Mouse (Mus musculus): ENCODE measurements around the gene AC134908.4. TPM values are rescaled to one million over a fixed set of nuclear protein-coding genes. Genes with fewer than 3 reads are reported as not detected.

AC134908.4 gene
- polyA plus RNA-seq (2015; fragmentation: Nextera tagmentation; extraction: Ambion mirVana): 0.26 and 0.54 TPM in 2 replicates

GRCm38 (mm10) chr17:25795609-25796092 is at the start of gene AC134908.4:
TSS of gene AC134908.4 (minus strand) at chr17:25795659.
- H3K4me1 ChIP-seq (ENCODE audit: control insufficient read depth, insufficient read depth, low read length): peaks cover 31% of the 10 kb centered on the region
- 32% methylated on average over 6 of the region's 6 CpGs for WGBS
- H3K27ac ChIP-seq (ENCODE audit: low read length): no peak within 1 kb of the TSS; the same call in 1 of the 2 replicates
- no peaks in the 10 kb centered on the region for H3K36me3 ChIP-seq (ENCODE audit: control insufficient read depth, insufficient read depth)
- no peaks in the 10 kb centered on the region for H3K9me3 ChIP-seq (replicated peaks; ENCODE audit: control insufficient read depth, low read length)
- H3K4me2 ChIP-seq (ENCODE audit: low read depth, low read length): peak within 1 kb of the TSS; percentile 93
- peak within 1 kb of the TSS; percentile 84 for H3K9ac ChIP-seq (ENCODE audit: low read length)
- peak within 1 kb of the TSS; percentile 92 for H3K4me3 ChIP-seq (ENCODE audit: low read length)
- ATAC-seq (replicated peaks; ENCODE audit: extremely low read depth, insufficient read depth, low FRiP score): no peak
- no peaks in the 10 kb centered on the region for H3K27me3 ChIP-seq (ENCODE audit: control insufficient read depth, insufficient read depth, low read length)

DNA sequence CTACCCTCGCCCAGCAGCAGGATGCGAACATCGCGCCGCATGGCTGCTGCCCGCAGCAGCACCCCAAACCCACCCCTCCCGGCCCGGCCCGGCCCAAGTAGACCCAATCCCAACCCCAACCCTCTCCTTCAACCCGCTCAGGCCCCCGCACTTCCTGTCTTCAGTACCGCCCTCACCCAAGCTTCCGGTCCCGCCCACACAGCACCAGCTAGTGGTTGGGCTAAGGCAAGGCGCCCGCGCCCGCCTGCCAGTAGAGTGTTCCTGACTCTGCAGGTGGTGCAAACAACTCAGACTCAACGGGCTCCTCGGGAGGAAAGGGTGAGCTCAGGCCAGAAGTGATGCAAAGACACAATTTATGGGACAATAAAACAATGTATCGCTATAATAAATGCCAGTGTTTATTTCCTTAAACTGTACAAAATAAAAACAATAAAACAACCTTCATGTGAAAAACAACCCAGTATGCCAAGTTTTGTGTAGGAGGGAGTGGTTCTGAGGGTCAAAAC is 49.0 kb upstream of the AC134908.4 start, which contains the start of gene Rhot2:
Gene Rhot2 (minus strand): TSS at position 456 of the 506 bp plus-strand sequence.
- 1% methylated on average over 21 of the region's 21 CpGs for WGBS
- H3K36me3 ChIP-seq (ENCODE audit: control insufficient read depth, insufficient read depth): peaks cover 33% of the 10 kb centered on the region
- ATAC-seq (replicated peaks; ENCODE audit: extremely low read depth, insufficient read depth, low FRiP score): peak; percentile 94

DNA sequence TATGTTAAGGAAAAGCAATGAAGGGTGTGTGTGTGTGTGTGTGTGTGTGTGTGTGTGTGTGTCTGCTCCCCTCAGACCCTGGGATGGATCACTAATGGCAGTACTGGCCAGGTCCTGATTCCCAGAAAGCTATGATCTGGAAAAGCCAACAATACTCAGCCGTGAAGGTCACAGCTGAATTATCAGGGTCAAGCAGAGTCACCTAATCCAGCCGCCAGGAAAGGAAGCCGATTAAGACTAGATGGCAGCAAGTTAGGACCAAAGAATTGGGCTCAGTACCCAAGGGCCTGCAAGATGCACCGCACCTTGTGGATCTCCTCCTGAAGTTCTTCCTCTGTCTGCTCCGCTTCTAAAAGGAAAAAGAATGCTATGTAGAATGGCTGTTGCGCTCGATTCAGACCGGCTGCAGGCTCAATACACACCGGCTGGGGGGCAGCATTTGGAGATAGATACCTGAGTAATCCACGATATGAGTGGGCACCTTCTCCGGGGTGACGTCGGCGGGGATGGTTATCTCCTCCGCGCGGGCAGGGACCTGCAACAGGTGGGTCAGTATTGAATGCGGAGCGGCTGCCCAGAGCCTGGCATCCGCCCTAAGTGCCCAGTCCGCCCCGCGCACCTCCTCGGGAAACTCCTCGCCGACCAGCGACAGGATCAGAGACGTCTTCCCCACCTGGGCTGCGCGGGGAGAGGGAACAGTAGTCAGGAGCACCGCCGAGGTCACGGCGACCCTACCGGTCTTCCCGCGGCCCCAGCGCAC is 48.4 kb upstream of the AC134908.4 start:
- ATAC-seq (replicated peaks; ENCODE audit: extremely low read depth, insufficient read depth, low FRiP score): peak; percentile 29
- WGBS: 1% methylated on average over 38 of the region's 38 CpGs

More for the DNA sequence above, 49.0 kb upstream of the AC134908.4 start, which contains the start of gene Rhot2:
- peak within 1 kb of the TSS; percentile 79 for H3K4me2 ChIP-seq (ENCODE audit: low read depth, low read length)
- H3K9ac ChIP-seq (ENCODE audit: low read length): peak within 1 kb of the TSS; percentile 96
- peaks cover 12% of the 10 kb centered on the region for H3K4me1 ChIP-seq (ENCODE audit: control insufficient read depth, insufficient read depth, low read length)
- H3K4me3 ChIP-seq (ENCODE audit: low read length): peak within 1 kb of the TSS; percentile 94
- H3K27ac ChIP-seq (ENCODE audit: low read length): peak within 1 kb of the TSS; percentile 91
- H3K27me3 ChIP-seq (ENCODE audit: control insufficient read depth, insufficient read depth, low read length): no peaks in the 10 kb centered on the region
- H3K9me3 ChIP-seq (replicated peaks; ENCODE audit: control insufficient read depth, low read length): no peaks in the 10 kb centered on the region

DNA sequence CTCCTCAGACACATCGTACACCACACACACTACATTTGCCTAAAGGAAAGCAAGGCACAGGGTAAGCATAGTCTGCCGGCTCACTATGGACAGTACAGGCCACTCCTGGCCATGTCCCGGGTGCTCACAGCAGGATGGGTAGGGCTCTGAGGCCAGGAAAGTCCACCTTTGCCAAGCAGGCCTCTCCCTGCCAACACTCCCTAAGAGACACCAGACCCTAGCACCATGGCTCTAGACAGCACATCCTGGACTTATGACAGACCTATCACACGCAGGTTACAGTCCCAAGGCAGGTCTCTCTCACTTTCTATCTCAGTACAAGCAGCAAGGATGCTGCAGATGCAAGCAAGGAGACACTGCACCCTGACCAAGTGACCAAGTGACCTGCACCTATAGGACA is 47.7 kb upstream of the AC134908.4 start:
- peak overlapping the region; percentile 79 for H3K4me2 ChIP-seq (ENCODE audit: low read depth, low read length)
- H3K4me1 ChIP-seq (ENCODE audit: control insufficient read depth, insufficient read depth, low read length): peaks cover 12% of the 10 kb centered on the region
- WGBS: 84% methylated on average over 4 of the region's 4 CpGs
- no peak overlapping the region; the same call in 1 of the 2 replicates for H3K27ac ChIP-seq (ENCODE audit: low read length)
- no peaks in the 10 kb centered on the region for H3K27me3 ChIP-seq (ENCODE audit: control insufficient read depth, insufficient read depth, low read length)
- peak overlapping the region; percentile 94 for H3K4me3 ChIP-seq (ENCODE audit: low read length)
- peak overlapping the region; percentile 96 for H3K9ac ChIP-seq (ENCODE audit: low read length)
- no peak for ATAC-seq (replicated peaks; ENCODE audit: extremely low read depth, insufficient read depth, low FRiP score)
- H3K9me3 ChIP-seq (replicated peaks; ENCODE audit: control insufficient read depth, low read length): no peaks in the 10 kb centered on the region
- H3K36me3 ChIP-seq (ENCODE audit: control insufficient read depth, insufficient read depth): peaks cover 35% of the 10 kb centered on the region

More for the DNA sequence above, 48.4 kb upstream of the AC134908.4 start:
- peak overlapping the region; percentile 94 for H3K4me3 ChIP-seq (ENCODE audit: low read length)
- H3K27me3 ChIP-seq (ENCODE audit: control insufficient read depth, insufficient read depth, low read length): no peaks in the 10 kb centered on the region
- H3K4me1 ChIP-seq (ENCODE audit: control insufficient read depth, insufficient read depth, low read length): peaks cover 12% of the 10 kb centered on the region
- H3K4me2 ChIP-seq (ENCODE audit: low read depth, low read length): peak overlapping the region; percentile 79
- H3K9ac ChIP-seq (ENCODE audit: low read length): peak overlapping the region; percentile 96
- H3K27ac ChIP-seq (ENCODE audit: low read length): peak overlapping the region; percentile 91
- peaks cover 37% of the 10 kb centered on the region for H3K36me3 ChIP-seq (ENCODE audit: control insufficient read depth, insufficient read depth)
- no peaks in the 10 kb centered on the region for H3K9me3 ChIP-seq (replicated peaks; ENCODE audit: control insufficient read depth, low read length)

- H3K27ac ChIP-seq (ENCODE audit: low read length): no peak overlapping the region
- no peaks in the 10 kb centered on the region for H3K27me3 ChIP-seq (ENCODE audit: control insufficient read depth, insufficient read depth, low read length)
- no peak overlapping the region for H3K4me2 ChIP-seq (ENCODE audit: low read depth, low read length)
- 83% methylated on average over 3 of the region's 3 CpGs for WGBS
- no peak for ATAC-seq (replicated peaks; ENCODE audit: extremely low read depth, insufficient read depth, low FRiP score)
- H3K4me3 ChIP-seq (ENCODE audit: low read length): no peak overlapping the region
- H3K9ac ChIP-seq (ENCODE audit: low read length): no peak overlapping the region
- H3K4me1 ChIP-seq (ENCODE audit: control insufficient read depth, insufficient read depth, low read length): peaks cover 13% of the 10 kb centered on the region
- no peaks in the 10 kb centered on the region for H3K9me3 ChIP-seq (replicated peaks; ENCODE audit: control insufficient read depth, low read length)
- peaks cover 35% of the 10 kb centered on the region for H3K36me3 ChIP-seq (ENCODE audit: control insufficient read depth, insufficient read depth)
Measured at GRCm38 (mm10) chr17:25842509-25842908, 47.0 kb upstream of the AC134908.4 start.

DNA sequence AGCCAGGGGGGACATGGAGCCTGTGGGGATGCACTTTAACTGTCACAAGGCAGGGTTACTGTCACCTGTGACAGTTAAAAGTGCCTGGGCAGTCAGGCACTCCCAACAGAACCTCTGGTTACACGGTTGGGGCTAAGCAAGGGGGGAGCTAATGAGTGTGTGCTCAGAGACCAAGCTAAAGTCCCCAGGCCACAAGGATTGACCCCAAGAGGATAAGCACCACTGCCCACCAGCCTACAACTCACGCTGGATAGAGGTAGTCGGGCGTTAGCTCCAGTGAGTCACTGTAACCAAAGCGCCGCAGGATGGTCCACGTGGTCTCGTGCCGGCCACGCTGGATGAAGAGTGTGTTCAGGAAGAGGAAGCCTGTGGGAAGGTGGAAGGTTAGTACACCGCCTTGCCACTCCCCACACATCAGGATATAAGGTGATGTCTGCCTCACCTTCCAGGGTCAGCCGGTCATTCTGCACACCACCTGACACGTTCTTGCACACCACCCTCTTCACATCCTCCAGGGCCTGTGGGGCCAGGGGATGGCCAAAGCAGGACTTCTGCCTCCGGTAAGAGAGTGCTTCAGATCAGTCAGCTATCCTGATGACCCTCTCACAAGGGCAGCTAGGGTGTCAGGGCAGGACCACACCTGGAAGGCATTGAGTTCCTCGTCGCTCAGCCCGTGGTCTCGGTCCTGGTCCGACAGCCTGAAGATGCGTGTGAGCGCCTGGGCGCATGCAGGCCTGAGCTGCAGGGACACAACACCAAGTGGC is 45.8 kb upstream of the AC134908.4 start, which contains the start of gene Gm20683:
Gene Gm20683 (minus strand): TSS at position 647 of the 764 bp plus-strand sequence.
- Histone ChIP-seq H3K9ac (ENCODE audit: low read length) (no peak within 1 kb of the TSS), H3K36me3 (ENCODE audit: control insufficient read depth, insufficient read depth) (peaks cover 35% of the 10 kb centered on the region), H3K9me3 (replicated peaks; ENCODE audit: control insufficient read depth, low read length) (no peaks in the 10 kb centered on the region), H3K4me2 (ENCODE audit: low read depth, low read length) (no peak within 1 kb of the TSS), H3K4me1 (ENCODE audit: control insufficient read depth, insufficient read depth, low read length) (peaks cover 23% of the 10 kb centered on the region), H3K4me3 (ENCODE audit: low read length) (no peak within 1 kb of the TSS), H3K27ac (ENCODE audit: low read length) (no peak within 1 kb of the TSS), H3K27me3 (ENCODE audit: control insufficient read depth, insufficient read depth, low read length) (no peaks in the 10 kb centered on the region)
- 90% methylated on average over 22 of the region's 22 CpGs for WGBS
- ATAC-seq (replicated peaks; ENCODE audit: extremely low read depth, insufficient read depth, low FRiP score): no peak

- Histone ChIP-seq H3K27ac (ENCODE audit: low read length) (no peak overlapping the region), H3K4me3 (ENCODE audit: low read length) (no peak overlapping the region), H3K9me3 (replicated peaks; ENCODE audit: control insufficient read depth, low read length) (no peaks in the 10 kb centered on the region), H3K4me2 (ENCODE audit: low read depth, low read length) (no peak overlapping the region), H3K4me1 (ENCODE audit: control insufficient read depth, insufficient read depth, low read length) (peaks cover 30% of the 10 kb centered on the region), H3K36me3 (ENCODE audit: control insufficient read depth, insufficient read depth) (peaks cover 35% of the 10 kb centered on the region), H3K27me3 (ENCODE audit: control insufficient read depth, insufficient read depth, low read length) (no peaks in the 10 kb centered on the region), H3K9ac (ENCODE audit: low read length) (no peak overlapping the region)
- ATAC-seq (replicated peaks; ENCODE audit: extremely low read depth, insufficient read depth, low FRiP score): no peak
- WGBS: 98% methylated on average over 6 of the region's 6 CpGs
Measured at GRCm38 (mm10) chr17:25840519-25840918, 45.1 kb upstream of the AC134908.4 start.

DNA sequence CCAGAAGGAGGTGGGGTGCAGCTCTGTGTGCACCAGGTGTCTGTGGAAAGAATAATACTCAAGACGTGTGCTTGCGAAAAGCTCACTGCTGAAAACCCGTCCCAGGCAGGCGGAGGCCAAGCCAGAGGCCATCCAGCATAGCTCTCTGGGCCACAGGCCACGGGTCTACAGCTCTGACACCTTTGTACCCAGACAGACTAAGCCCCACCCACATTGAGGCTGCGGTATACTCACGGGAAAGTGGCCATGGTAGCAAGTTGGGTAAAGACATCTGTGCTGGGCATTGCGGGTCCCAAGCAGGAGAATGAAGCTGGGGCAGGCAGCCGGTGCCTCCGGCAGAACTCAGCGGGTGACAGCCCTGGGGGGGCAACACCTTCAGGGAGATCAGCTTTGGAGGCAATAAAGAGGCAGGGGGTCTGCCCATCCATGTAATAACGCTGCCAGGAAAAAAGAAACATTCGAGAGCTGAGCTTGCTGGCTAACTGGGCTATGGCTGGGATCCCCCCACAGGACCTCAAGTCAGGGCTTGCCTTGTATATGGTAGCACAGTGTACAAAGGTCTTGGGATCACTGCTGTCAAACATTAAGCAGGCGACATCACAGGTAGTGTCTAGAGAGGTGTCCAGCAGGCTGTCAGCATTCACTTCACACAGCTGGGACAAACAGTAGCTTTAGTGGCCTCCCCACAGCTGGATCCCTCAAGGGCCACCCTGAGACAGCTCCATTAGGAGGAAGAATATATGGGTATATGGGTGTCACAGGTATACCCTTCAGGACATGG is 44.2 kb upstream of the AC134908.4 start:
- 81% methylated on average over 14 of the region's 14 CpGs for WGBS
- Histone ChIP-seq H3K36me3 (ENCODE audit: control insufficient read depth, insufficient read depth) (peaks cover 35% of the 10 kb centered on the region), H3K4me2 (ENCODE audit: low read depth, low read length) (no peak overlapping the region), H3K27me3 (ENCODE audit: control insufficient read depth, insufficient read depth, low read length) (no peaks in the 10 kb centered on the region), H3K9ac (ENCODE audit: low read length) (no peak overlapping the region), H3K4me3 (ENCODE audit: low read length) (no peak overlapping the region), H3K4me1 (ENCODE audit: control insufficient read depth, insufficient read depth, low read length) (peaks cover 35% of the 10 kb centered on the region), H3K9me3 (replicated peaks; ENCODE audit: control insufficient read depth, low read length) (no peaks in the 10 kb centered on the region), H3K27ac (ENCODE audit: low read length) (no peak overlapping the region)
- ATAC-seq (replicated peaks; ENCODE audit: extremely low read depth, insufficient read depth, low FRiP score): no peak
